Mouse (Mus musculus) mouse embryonic stem cell (cell line): ENCODE measurements around the gene Bhlha9.

ENCODE experiments used
- in situ Hi-C, 2 experiments: fragments of 300-500 bp; cut with MboI; formaldehyde crosslinking; loops; 1 replicate in 1 of 2; 3 replicates in 1 of 2; pipeline ENCODE4 v1.14.3; 2019 to 2020; ENCODE audit warnings: low sequenced_read_pairs in 2 of 2, low pct_unique_long_range_greater_than_20kb in 1 of 2, mixed read lengths in 1 of 2; ENCODE audit not compliant: unreplicated experiment in 1 of 2

The Bhlha9 gene

GRCm38 (mm10) chr11:76709625-76710452, 37.6 kb downstream of the Bhlha9 start:
- in situ Hi-C loops: no loop called here

GRCm38 (mm10) chr11:76717000-76717399, 44.7 kb downstream of the Bhlha9 start:
- in situ Hi-C loops: no loop called here
